Mouse (Mus musculus) heart, postnatal 36 days (tissue): ENCODE data around the gene Asb8. TPM values are rescaled to one million over a fixed set of nuclear protein-coding genes. Genes with fewer than 3 reads are reported as not detected.

Source experiments
- DNase-seq, 2 experiments: peaks; one replicate each; pipeline ENCODE4 v3.0.0; 2021 to 2022
- intact Hi-C: fragments of 180-260 bp; cut with DNase I; formaldehyde crosslinking; loops from one replicate; pipeline ENCODE4 v1.15.1; 2025
- total RNA-seq, 2 experiments: library from RNA; stranded (reverse); gene quantifications; 2 replicates each; pipeline ENCODE4 v1.2.3; 2021

The Asb8 gene
- total RNA-seq, 2 experiments from 2014 or later, result 98.7 to 109 TPM

GRCm38 (mm10) chr15:98131001-98131400 lies 34.4 kb downstream of the Asb8 start:
- intact Hi-C loops, result loop anchor here (2.0 kb wide), 1 partner anchor 14 kb away; no protein-coding TSS in a partner anchor
- DNase-seq, result no peak

- intact Hi-C loops, result no loop called here
- no peak for DNase-seq
Observed at GRCm38 (mm10) chr15:98120831-98121230, 44.6 kb downstream of the Asb8 start.

GRCm38 (mm10) chr15:98119363-98119762 lies 46.1 kb downstream of the Asb8 start:
- intact Hi-C loops, result no loop called here
- DNase-seq, result no peak

- intact Hi-C loops, result loop anchor here (2.0 kb wide), 1 partner anchor 15 kb away; no protein-coding TSS in a partner anchor
- DNase-seq, result no peak
Observed at GRCm38 (mm10) chr15:98116287-98116686, 49.1 kb downstream of the Asb8 start.

GRCm38 (mm10) chr15:98115779-98116163 lies 49.7 kb downstream of the Asb8 start:
- no peak for DNase-seq
- intact Hi-C loops, result loop anchor here (2.0 kb wide), 1 partner anchor 15 kb away; no protein-coding TSS in a partner anchor

GRCm38 (mm10) chr15:98114852-98115778 lies 50.3 kb downstream of the Asb8 start:
- intact Hi-C loops, result no loop called here
- no peak for DNase-seq

- no peak for DNase-seq
- intact Hi-C loops, result no loop called here
Observed at GRCm38 (mm10) chr15:98114098-98114851, 51.1 kb downstream of the Asb8 start.

GRCm38 (mm10) chr15:98111791-98112190 lies 53.6 kb downstream of the Asb8 start:
- no peak for DNase-seq
- intact Hi-C loops, result no loop called here

- intact Hi-C loops, result loop anchor here (2.0 kb wide), 1 partner anchor 36 kb away; no protein-coding TSS in a partner anchor
- DNase-seq, result peak; percentile 78 to 86
Observed at GRCm38 (mm10) chr15:98108297-98109152, 56.9 kb downstream of the Asb8 start.

- no peak for DNase-seq
- intact Hi-C loops, result loop anchor here (2.0 kb wide), 1 partner anchor 37 kb away; no protein-coding TSS in a partner anchor
Observed at GRCm38 (mm10) chr15:98107703-98108296, 57.6 kb downstream of the Asb8 start.

- DNase-seq, result no peak
- intact Hi-C loops, result no loop called here
Observed at GRCm38 (mm10) chr15:98107230-98107629, 58.2 kb downstream of the Asb8 start.

GRCm38 (mm10) chr15:98106506-98106905 lies 58.9 kb downstream of the Asb8 start:
- intact Hi-C loops, result no loop called here

GRCm38 (mm10) chr15:98102401-98102800 lies 63.0 kb downstream of the Asb8 start:
- intact Hi-C loops, result no loop called here
- DNase-seq, result no peak

More at GRCm38 (mm10) chr15:98106506-98106905, 58.9 kb downstream of the Asb8 start:
- DNase-seq, result no peak

- no peak for DNase-seq
- intact Hi-C loops, result loop anchor here (10.0 kb wide), 1 partner anchor 406 kb away; no protein-coding TSS in a partner anchor
Observed at GRCm38 (mm10) chr15:98098519-98098918, 66.9 kb downstream of the Asb8 start.

- DNase-seq, result no peak
- intact Hi-C loops, result loop anchor here (10.0 kb wide), 1 partner anchor 408 kb away; no protein-coding TSS in a partner anchor
Observed at GRCm38 (mm10) chr15:98096957-98097356, 68.5 kb downstream of the Asb8 start.

GRCm38 (mm10) chr15:98094905-98095304 lies 70.5 kb downstream of the Asb8 start:
- no peak for DNase-seq
- intact Hi-C loops, result loop anchor here (5.0 to 10.0 kb wide), 3 partner anchors 77 to 410 kb away; no protein-coding TSS in a partner anchor

- intact Hi-C loops, result loop anchor here (5.0 to 10.0 kb wide), 3 partner anchors 79 to 411 kb away; no protein-coding TSS in a partner anchor
- DNase-seq, result peak; percentile 88 to 94
Observed at GRCm38 (mm10) chr15:98093121-98094011, 72.1 kb downstream of the Asb8 start, which contains the start of gene Senp1. Senp1 (minus strand) TSS chr15:98093744.
